Mouse (Mus musculus) neutrophil, adult 5-6 weeks (primary cell): Measurements from ENCODE around the gene Fam174b. TPM values are rescaled to one million over a fixed set of nuclear protein-coding genes. Genes with fewer than 3 reads are reported as not detected.

ENCODE experiments used
- ATAC-seq: fragments of 151-379, 151-347 bp; 2 replicates; pipeline ENCODE4 v1.8.0; 2017; ENCODE audit warnings: mild to moderate bottlenecking, moderate TSS enrichment; ENCODE audit not compliant: insufficient number of reproducible peaks, poor library complexity, low FRiP score, severe bottlenecking; ENCODE audit errors: extremely low read depth
- total RNA-seq: library from RNA; stranded (forward); fragments of 200-1000 nt; gene quantifications from 2 replicates; pipeline ENCODE4 v1.2.3, GENCODE M21; 2017

Gene Fam174b
- total RNA-seq, 1 experiment from 2014 or later, result 3.0 TPM

GRCm38 (mm10) chr7:73792155-73792554 lies 52.1 kb downstream of the Fam174b start:
- ATAC-seq, result no peak

GRCm38 (mm10) chr7:73792641-73793040 lies 52.5 kb downstream of the Fam174b start:
- no peak for ATAC-seq

GRCm38 (mm10) chr7:73809261-73809660 lies 69.2 kb downstream of the Fam174b start:
- no peak for ATAC-seq

- no peak for ATAC-seq
These were observed 71.3 kb downstream of the Fam174b start for GRCm38 (mm10) chr7:73811439-73811838.

GRCm38 (mm10) chr7:73812176-73812575 lies 72.1 kb downstream of the Fam174b start:
- ATAC-seq, result no peak

- ATAC-seq, result no peak
These were observed 73.8 kb downstream of the Fam174b start for GRCm38 (mm10) chr7:73813887-73814286.

GRCm38 (mm10) chr7:73814454-73814853 lies 74.4 kb downstream of the Fam174b start:
- no peak for ATAC-seq

GRCm38 (mm10) chr7:73816255-73816996 lies 76.3 kb downstream of the Fam174b start:
- ATAC-seq, result no peak

GRCm38 (mm10) chr7:73819366-73819765 lies 79.3 kb downstream of the Fam174b start:
- ATAC-seq, result no peak

Other genes starting within 250 kb of the Fam174b start
- gene Chd2, start 198.5 kb upstream of the Fam174b start, total RNA-seq, result 492 and 505 TPM in 2 replicates